In the genomic region with DNA sequence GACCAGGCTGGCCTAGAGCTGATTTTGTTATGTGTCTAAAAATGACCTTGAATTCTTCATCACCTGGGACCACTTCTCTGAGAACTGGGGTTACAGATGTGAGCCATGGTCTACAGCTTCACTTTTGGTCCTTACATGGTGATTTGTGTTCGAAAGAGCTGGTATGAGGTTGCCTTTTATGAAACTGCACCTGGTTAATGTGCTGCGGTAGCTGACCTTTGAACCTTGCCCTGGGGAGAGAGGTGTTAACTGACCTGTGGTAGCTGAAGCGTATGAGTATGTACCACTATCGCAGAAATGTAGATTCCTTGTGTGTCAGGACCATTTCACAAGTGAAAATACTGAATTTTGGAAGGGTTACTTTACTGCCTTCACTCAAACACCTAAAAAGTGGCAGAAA, we compare ENCODE assay signal across 30 mouse cellular contexts.
DNase-seq lines count a peak whose midpoint lies in the region; ATAC-seq lines count a peak whose summit lies in the region.
"Had no signal": no experiment of that assay in that cellular context is flagged by ENCODE, and none has a peak within 500 bp of the region (broad histone marks: within the 10 kb centered on the region; RNA-seq: fewer than 3 reads in every experiment).

No protein-coding gene starts in this region.

- H3K27ac ChIP-seq in kidney, embryonic 15.5 days: no peak overlapping the region
- H3K27ac ChIP-seq in heart, embryonic 10.5 days: no peak overlapping the region
- H3K27ac ChIP-seq: embryonic facial prominence, embryonic 12.5 days; heart, embryonic 13.5 days; hindbrain, embryonic 10.5 days; limb, embryonic 15.5 days; liver, embryonic 15.5 days; neural tube, embryonic 13.5 days had no signal

- peak; percentile 39 for DNase-seq in kidney, adult 18-20 months
- peak; percentile 41 for DNase-seq in forelimb bud, embryonic 11.5 days (ENCODE audit: low read depth, low spot score)
- DNase-seq in kidney, adult 9 months: peak; percentile 76
- peak; percentile 24 for DNase-seq in mesoderm, embryonic 11.5 days (ENCODE audit: low read depth, low spot score)
- DNase-seq in heart, embryonic 10.5 days (ENCODE audit: low spot score): no peak
- no peak for DNase-seq in cerebellum, adult 8-10 months
- DNase-seq: adrenal gland, postnatal 25 days; cerebellum, adult 18-20 months; cerebellum, postnatal 25 days; embryo, embryonic 11 days; gastrocnemius, postnatal 25 days; heart, adult 18-20 months; heart, postnatal 10 days; lung, embryonic 14.5 days; lung, postnatal 14 days; right cerebral cortex, postnatal 4 days; thymus, adult 2 months; thymus, postnatal 4 days had no signal

- no peaks in the 10 kb centered on the region for H3K27me3 ChIP-seq in kidney, embryonic 15.5 days
- no peaks in the 10 kb centered on the region for H3K27me3 ChIP-seq in heart, embryonic 10.5 days (ENCODE audit: insufficient read depth, poor library complexity, severe bottlenecking)
- H3K27me3 ChIP-seq: embryonic facial prominence, embryonic 12.5 days; heart, embryonic 13.5 days; limb, embryonic 15.5 days; liver, embryonic 15.5 days; neural tube, embryonic 13.5 days had no signal

- 53% methylated on average over 4 of the region's 4 CpGs for WGBS in kidney, embryonic 15.5 days
- WGBS in heart, embryonic 10.5 days: 82% methylated on average over 4 of the region's 4 CpGs

- ATAC-seq in kidney, embryonic 15.5 days (replicated peaks; ENCODE audit: low FRiP score): no peak
- ATAC-seq: CD4-positive, CD25-positive, alpha-beta regulatory T cell, adult 4 months; forebrain, embryonic 14.5 days; hindbrain, embryonic 16.5 days; midbrain, embryonic 16.5 days had no signal

- H3K4me2 ChIP-seq in kidney, embryonic 15.5 days: no peak overlapping the region
- H3K4me2 ChIP-seq: embryonic facial prominence, embryonic 12.5 days; heart, embryonic 13.5 days; limb, embryonic 15.5 days; liver, embryonic 15.5 days; lung, embryonic 14.5 days; midbrain, embryonic 11.5 days; neural tube, embryonic 13.5 days had no signal

- no peak overlapping the region for H3K9ac ChIP-seq in kidney, embryonic 15.5 days
- H3K9ac ChIP-seq: embryonic facial prominence, embryonic 12.5 days; heart, embryonic 13.5 days; limb, embryonic 15.5 days; liver, embryonic 15.5 days; lung, embryonic 14.5 days; neural tube, embryonic 13.5 days had no signal

- H3K9me3 ChIP-seq in kidney, embryonic 15.5 days (replicated peaks): no peaks in the 10 kb centered on the region
- no peaks in the 10 kb centered on the region for H3K9me3 ChIP-seq in heart, embryonic 10.5 days
- H3K9me3 ChIP-seq: embryonic facial prominence, embryonic 12.5 days; heart, embryonic 13.5 days; hindbrain, embryonic 10.5 days; limb, embryonic 15.5 days; liver, embryonic 15.5 days; neural tube, embryonic 13.5 days had no signal

- peaks cover 7% of the 10 kb centered on the region; the same call in 1 of the 2 replicates for H3K4me1 ChIP-seq in kidney, embryonic 15.5 days
- H3K4me1 ChIP-seq in heart, embryonic 10.5 days: peaks cover 20% of the 10 kb centered on the region; the same call in 1 of the 2 replicates
- H3K4me1 ChIP-seq: limb, embryonic 15.5 days; liver, embryonic 15.5 days; neural tube, embryonic 13.5 days had no signal

- no peaks in the 10 kb centered on the region for H3K36me3 ChIP-seq in kidney, embryonic 15.5 days
- H3K36me3 ChIP-seq in heart, embryonic 10.5 days: no peaks in the 10 kb centered on the region
- H3K36me3 ChIP-seq: embryonic facial prominence, embryonic 12.5 days; heart, embryonic 13.5 days; hindbrain, embryonic 10.5 days; limb, embryonic 15.5 days; liver, embryonic 15.5 days; neural tube, embryonic 13.5 days had no signal

- no peak overlapping the region for H3K4me3 ChIP-seq in kidney, embryonic 15.5 days (replicated peaks)
- no peak overlapping the region for H3K4me3 ChIP-seq in heart, embryonic 10.5 days
- H3K4me3 ChIP-seq: embryonic facial prominence, embryonic 12.5 days; heart, embryonic 13.5 days; hindbrain, embryonic 10.5 days; limb, embryonic 15.5 days; liver, embryonic 15.5 days; neural tube, embryonic 13.5 days had no signal

Comparison
In these comparisons a context has a peak if more than half of its experiments do, and no peak if none do; other contexts are left out.
1. DNase-seq: peak in kidney, adult 18-20 months (single experiment), forelimb bud, embryonic 11.5 days (single experiment), kidney, adult 9 months (single experiment) and mesoderm, embryonic 11.5 days (single experiment); none in heart, embryonic 10.5 days (single experiment) and cerebellum, adult 8-10 months (single experiment).